Mouse (Mus musculus) E14TG2a.4 (cell line): ENCODE results near the gene Hpcal1.

Experiments
- CTCF ChIP-seq: conservative IDR thresholded peaks from 2 replicates; pipeline ENCODE4 v1.5.1; 2014; ENCODE audit warnings: low read length
- NANOG ChIP-seq: IDR thresholded peaks from 2 replicates; pipeline ENCODE4 v1.6.1; 2014; ENCODE audit warnings: borderline replicate concordance, low read length, mixed read lengths
- POU5F1 ChIP-seq: IDR thresholded peaks from 2 replicates; pipeline ENCODE4 v1.6.1; 2014; ENCODE audit warnings: low read length, borderline replicate concordance

DNA sequence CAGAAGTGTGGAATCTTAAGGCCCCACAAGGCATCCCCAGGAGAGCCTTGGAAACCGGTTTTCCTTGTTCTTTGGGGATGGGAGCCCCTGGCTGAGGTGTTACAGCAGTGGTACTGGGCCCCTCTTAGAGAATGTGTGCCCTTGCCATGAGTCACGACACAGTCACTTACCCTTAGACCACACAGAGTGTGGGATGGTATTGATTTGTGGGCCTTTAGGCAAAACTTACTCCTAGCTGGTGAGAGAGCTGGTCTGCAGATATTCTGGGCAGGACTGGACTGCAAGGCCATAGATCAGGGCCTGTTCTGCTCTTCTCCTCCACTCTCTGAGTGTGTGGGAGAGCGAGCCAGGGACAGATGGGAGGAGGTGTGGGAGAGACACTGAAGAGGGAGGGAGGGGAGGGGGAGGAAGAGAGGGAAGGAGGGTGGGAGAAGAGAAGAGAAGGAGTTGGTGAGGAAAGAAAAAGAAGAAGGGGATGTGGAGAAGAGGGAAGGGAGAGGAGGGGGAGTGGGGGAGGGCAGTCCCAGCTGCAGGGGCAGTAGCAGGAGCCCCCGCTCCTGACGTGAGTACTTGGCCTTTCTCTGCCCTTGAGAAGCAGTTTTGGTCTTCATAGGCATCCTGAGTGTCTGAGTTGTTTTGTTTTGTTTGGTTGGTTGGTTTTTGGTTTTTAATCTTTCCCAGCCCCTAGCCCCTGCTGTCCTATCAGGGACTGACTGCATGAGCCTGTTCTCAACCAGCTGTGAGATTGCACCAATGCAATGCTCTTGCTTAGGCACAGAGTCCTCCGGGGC is 42.7 kb downstream of the Hpcal1 start:
- no peak for TF ChIP-seq CTCF
- TF ChIP-seq NANOG = no peak
- TF ChIP-seq POU5F1 = no peak
